Mouse (Mus musculus) adrenal gland, adult 2 months (tissue): ENCODE data around the gene Pgr. TPM values are rescaled to one million over a fixed set of nuclear protein-coding genes. Genes with fewer than 3 reads are reported as not detected.

Source experiments
- polyA plus RNA-seq: library from polyadenylated mRNA; depleted of rRNA; stranded (reverse); fragments of >200 nt; gene quantifications from 2 replicates; pipeline ENCODE4 v1.2.3, GENCODE M21; 2012; rRNA removed
- total RNA-seq, 2 experiments: library from RNA; stranded (reverse); gene quantifications; 2 replicates each; pipeline ENCODE4 v1.2.3; 2021

Pgr gene
- total and polyA plus RNA-seq, 3 experiments = 0.14 to 0.38 (median 0.29) TPM

Other genes with a start within 250 kb of the Pgr start
- under 1 TPM in 1 of 2 experiments, not detected in 1; 0.17 TPM for gene Gm16485, start 72.0 kb downstream of the Pgr start, total RNA-seq
- gene Gm16485, start 72.0 kb downstream of the Pgr start, polyA plus RNA-seq = not detected in 2 replicates